Mouse (Mus musculus): ENCODE data around the gene Gm42669. TPM values are rescaled to one million over a fixed set of nuclear protein-coding genes. Genes with fewer than 3 reads are reported as not detected.
A peak's percentile ranks its signal among the peaks of the same experiment; 100 is the strongest.

Gene Gm42669
- polyA plus RNA-seq, 1 experiment from 2014 or later: 0.40 TPM

DNA sequence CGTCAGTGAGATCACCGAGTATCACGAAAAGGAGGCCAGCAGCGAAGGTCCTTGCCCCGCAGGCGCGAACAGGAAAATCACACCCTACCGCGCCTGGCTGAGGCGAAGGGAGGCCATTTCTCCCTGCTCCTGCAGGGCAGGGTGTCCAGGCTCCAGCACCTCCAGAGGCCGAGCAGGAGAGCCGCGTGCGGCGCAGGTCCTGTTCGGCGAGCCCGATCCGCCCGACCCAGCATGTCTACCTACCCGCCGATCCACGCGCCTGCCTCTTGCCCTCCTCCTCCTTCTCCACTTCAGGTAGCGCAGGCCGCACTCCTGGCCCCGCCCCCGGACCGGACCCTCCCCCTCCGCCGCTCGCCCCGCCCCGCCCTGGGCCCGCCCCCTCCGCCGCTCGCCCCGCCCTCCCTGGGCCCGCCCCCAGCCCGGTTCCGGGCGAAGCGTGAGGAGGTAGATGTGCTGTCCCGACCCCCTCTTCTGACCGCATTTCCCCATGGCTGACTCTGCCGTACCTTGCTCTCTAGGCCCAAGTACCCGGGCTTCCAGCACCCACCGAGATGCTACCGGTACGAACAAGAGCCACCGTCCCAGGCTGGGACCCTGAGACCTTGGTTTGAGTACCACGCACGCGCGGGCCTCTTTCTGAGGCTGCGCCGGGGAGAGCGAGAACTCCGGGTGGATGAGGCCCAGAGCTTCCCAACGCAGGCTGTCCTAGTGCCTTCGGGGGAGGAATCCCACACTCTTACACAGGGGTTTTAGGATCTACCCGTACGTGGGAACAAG is 90.1 kb downstream of the Gm42669 start, which contains the start of the genes Rpap2 and Glmn:
TSS of gene Rpap2 (plus strand) at position 73 of the 777 bp plus-strand sequence.
TSS of gene Glmn (minus strand) at position 588 of the 777 bp plus-strand sequence.
- Histone ChIP-seq H3K4me1 (ENCODE audit: control insufficient read depth, insufficient read depth, low read length) (no peaks in the 10 kb centered on the region), H3K27ac (ENCODE audit: low read depth, low read length) (peak within 1 kb of the TSS; percentile 47), H3K4me2 (peak within 1 kb of the TSS; percentile 80), H3K9ac (ENCODE audit: low read depth, low read length) (peak within 1 kb of the TSS; percentile 81), H3K9me3 (replicated peaks; ENCODE audit: control insufficient read depth, low read length) (no peaks in the 10 kb centered on the region), H3K36me3 (ENCODE audit: control insufficient read depth, insufficient read depth, low read length) (peaks cover 5% of the 10 kb centered on the region), H3K27me3 (ENCODE audit: control insufficient read depth, insufficient read depth, low read length) (no peaks in the 10 kb centered on the region), H3K4me3 (ENCODE audit: low read depth, low read length) (peak within 1 kb of the TSS; percentile 50)
- WGBS (ENCODE audit: insufficient replicate concordance): under 1% methylated on average over 58 of the region's 64 CpGs
- ATAC-seq (replicated peaks; ENCODE audit: insufficient number of reproducible peaks, low FRiP score, low TSS enrichment): peak; percentile 96

DNA sequence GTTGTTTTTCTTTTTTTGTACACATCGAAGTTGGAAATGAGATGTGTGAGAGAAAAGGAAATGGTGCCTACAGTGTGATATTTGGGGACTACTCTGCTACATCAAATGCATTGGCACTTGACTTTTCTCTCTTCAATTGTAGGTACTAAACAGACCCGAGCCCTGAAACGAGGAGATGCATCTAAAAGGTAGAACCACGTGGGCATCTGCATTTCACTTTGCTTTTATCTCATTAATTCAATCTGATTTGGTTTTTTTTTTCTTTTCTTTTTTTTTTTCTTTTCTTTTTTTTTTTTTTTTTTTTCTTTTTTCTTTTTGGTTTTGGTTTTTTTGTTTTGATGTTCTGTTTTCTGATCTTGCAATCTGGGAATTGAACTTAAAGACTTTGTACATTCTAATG is 91.0 kb downstream of the Gm42669 start:
- 25% methylated on average over 4 of the region's 4 CpGs for WGBS (ENCODE audit: insufficient replicate concordance)
- no peaks in the 10 kb centered on the region for H3K9me3 ChIP-seq (replicated peaks; ENCODE audit: control insufficient read depth, low read length)
- no peak for ATAC-seq (replicated peaks; ENCODE audit: insufficient number of reproducible peaks, low FRiP score, low TSS enrichment)
- H3K4me2 ChIP-seq: peak overlapping the region; percentile 80
- H3K4me3 ChIP-seq (ENCODE audit: low read depth, low read length): peak overlapping the region; percentile 50
- peaks cover 7% of the 10 kb centered on the region for H3K36me3 ChIP-seq (ENCODE audit: control insufficient read depth, insufficient read depth, low read length)
- no peaks in the 10 kb centered on the region for H3K27me3 ChIP-seq (ENCODE audit: control insufficient read depth, insufficient read depth, low read length)
- H3K27ac ChIP-seq (ENCODE audit: low read depth, low read length): no peak overlapping the region
- no peaks in the 10 kb centered on the region for H3K4me1 ChIP-seq (ENCODE audit: control insufficient read depth, insufficient read depth, low read length)
- H3K9ac ChIP-seq (ENCODE audit: low read depth, low read length): no peak overlapping the region

DNA sequence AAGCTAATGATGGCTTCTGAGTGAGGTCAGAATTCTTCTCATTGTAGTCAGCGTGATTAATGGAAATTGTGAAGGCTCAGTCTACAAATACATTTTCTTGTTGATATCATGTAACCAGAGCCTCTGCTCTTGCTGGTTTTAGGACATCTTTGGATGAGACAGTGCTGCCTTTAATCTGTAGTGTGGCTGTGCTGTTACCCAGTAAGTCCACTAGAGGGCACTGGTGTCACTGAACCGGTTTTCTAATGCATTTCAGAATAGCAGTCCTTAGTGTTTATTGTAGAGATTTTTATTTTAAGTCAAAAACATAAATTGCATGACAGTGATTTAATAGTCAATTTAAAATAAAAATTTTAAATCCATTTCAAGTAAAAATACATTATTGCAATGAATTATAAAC is 103.8 kb downstream of the Gm42669 start:
- ATAC-seq (replicated peaks; ENCODE audit: insufficient number of reproducible peaks, low FRiP score, low TSS enrichment): no peak
- no peak overlapping the region for H3K4me2 ChIP-seq
- no peak overlapping the region for H3K4me3 ChIP-seq (ENCODE audit: low read depth, low read length)
- H3K27me3 ChIP-seq (ENCODE audit: control insufficient read depth, insufficient read depth, low read length): no peaks in the 10 kb centered on the region
- H3K9me3 ChIP-seq (replicated peaks; ENCODE audit: control insufficient read depth, low read length): no peaks in the 10 kb centered on the region
- no peaks in the 10 kb centered on the region; the same call in 1 of the 2 replicates for H3K36me3 ChIP-seq (ENCODE audit: control insufficient read depth, insufficient read depth, low read length)
- no peak overlapping the region for H3K9ac ChIP-seq (ENCODE audit: low read depth, low read length)
- 1% methylated on average over 2 of the region's 2 CpGs for WGBS (ENCODE audit: insufficient replicate concordance)
- H3K4me1 ChIP-seq (ENCODE audit: control insufficient read depth, insufficient read depth, low read length): no peaks in the 10 kb centered on the region
- no peak overlapping the region for H3K27ac ChIP-seq (ENCODE audit: low read depth, low read length)

DNA sequence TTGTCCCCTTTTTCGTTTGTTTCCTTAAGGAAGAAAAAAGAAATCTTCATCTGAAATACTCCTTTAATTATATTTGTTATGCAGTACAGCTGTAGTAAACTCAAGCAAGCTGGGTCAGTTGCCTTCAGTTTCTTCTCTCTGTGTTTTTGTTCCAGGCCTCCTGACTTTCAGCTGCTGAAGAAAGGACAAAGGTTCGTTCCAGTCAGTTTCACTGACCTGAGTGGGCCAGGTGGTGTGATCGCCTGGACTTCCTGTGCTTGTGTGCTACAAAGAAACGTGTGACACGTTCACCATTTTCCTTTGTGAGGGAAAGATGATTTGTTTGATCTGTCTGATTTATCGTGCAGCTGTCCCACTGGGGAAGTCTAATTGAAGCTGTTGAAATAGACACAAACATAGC is 110.6 kb downstream of the Gm42669 start:
- no peak for ATAC-seq (replicated peaks; ENCODE audit: insufficient number of reproducible peaks, low FRiP score, low TSS enrichment)
- Histone ChIP-seq H3K9me3 (replicated peaks; ENCODE audit: control insufficient read depth, low read length) (no peaks in the 10 kb centered on the region), H3K27ac (ENCODE audit: low read depth, low read length) (no peak overlapping the region), H3K4me2 (no peak overlapping the region), H3K36me3 (ENCODE audit: control insufficient read depth, insufficient read depth, low read length) (peaks cover 2% of the 10 kb centered on the region; the same call in 1 of the 2 replicates), H3K27me3 (ENCODE audit: control insufficient read depth, insufficient read depth, low read length) (no peaks in the 10 kb centered on the region), H3K4me1 (ENCODE audit: control insufficient read depth, insufficient read depth, low read length) (no peaks in the 10 kb centered on the region), H3K4me3 (ENCODE audit: low read depth, low read length) (no peak overlapping the region), H3K9ac (ENCODE audit: low read depth, low read length) (no peak overlapping the region)
- 82% methylated on average over 6 of the region's 6 CpGs for WGBS (ENCODE audit: insufficient replicate concordance)

DNA sequence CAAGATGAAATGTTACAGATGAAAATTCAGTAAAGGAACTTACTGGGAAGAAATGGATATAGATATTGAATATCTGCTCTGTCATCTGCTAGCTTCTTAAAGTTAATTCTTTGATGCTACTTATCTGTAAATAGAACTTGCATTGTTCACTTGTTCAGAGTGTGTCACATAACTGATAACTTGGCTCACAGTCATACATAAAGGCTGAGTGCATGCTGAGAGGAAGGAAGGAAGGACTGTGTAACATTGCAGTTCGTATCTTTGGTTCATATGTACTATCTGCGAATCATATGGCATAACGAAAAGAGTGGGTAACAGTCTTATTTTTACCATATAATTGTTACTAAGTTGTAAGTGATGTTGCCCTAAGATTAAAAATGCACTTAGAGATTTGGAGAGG is 113.9 kb downstream of the Gm42669 start:
- peaks cover 2% of the 10 kb centered on the region; the same call in 1 of the 2 replicates for H3K36me3 ChIP-seq (ENCODE audit: control insufficient read depth, insufficient read depth, low read length)
- H3K9ac ChIP-seq (ENCODE audit: low read depth, low read length): no peak overlapping the region
- WGBS (ENCODE audit: insufficient replicate concordance): 80% methylated on average over 3 of the region's 3 CpGs
- no peak overlapping the region for H3K27ac ChIP-seq (ENCODE audit: low read depth, low read length)
- H3K27me3 ChIP-seq (ENCODE audit: control insufficient read depth, insufficient read depth, low read length): no peaks in the 10 kb centered on the region
- H3K4me3 ChIP-seq (ENCODE audit: low read depth, low read length): no peak overlapping the region
- ATAC-seq (replicated peaks; ENCODE audit: insufficient number of reproducible peaks, low FRiP score, low TSS enrichment): no peak
- H3K4me2 ChIP-seq: no peak overlapping the region
- H3K9me3 ChIP-seq (replicated peaks; ENCODE audit: control insufficient read depth, low read length): no peaks in the 10 kb centered on the region
- H3K4me1 ChIP-seq (ENCODE audit: control insufficient read depth, insufficient read depth, low read length): no peaks in the 10 kb centered on the region

Other genes with a start within 250 kb of the Gm42669 start
- gene Tgfbr3, start 218.0 kb upstream of the Gm42669 start, polyA plus RNA-seq (2014; fragmentation: Nextera tagmentation; extraction: Ambion mirVana): 38.2 and 39.2 TPM in 2 replicates
- 0.87 and 0.94 TPM in 2 replicates for gene Brdt, start 176.5 kb upstream of the Gm42669 start, polyA plus RNA-seq (2014; fragmentation: Nextera tagmentation; extraction: Ambion mirVana)
- 0.29 and 0.56 TPM in 2 replicates for gene Ephx4, start 104.9 kb upstream of the Gm42669 start, polyA plus RNA-seq (2014; fragmentation: Nextera tagmentation; extraction: Ambion mirVana)
- not detected in 2 replicates for gene Lpcat2b, start 76.1 kb upstream of the Gm42669 start, polyA plus RNA-seq (2014; fragmentation: Nextera tagmentation; extraction: Ambion mirVana)
- 3.6 and 4.2 TPM in 2 replicates for gene Btbd8, start 69.6 kb upstream of the Gm42669 start, polyA plus RNA-seq (2014; fragmentation: Nextera tagmentation; extraction: Ambion mirVana)
- 0.06 TPM in 1 of 2 replicates, not detected in the other for gene 1700028K03Rik, start 27.1 kb downstream of the Gm42669 start, polyA plus RNA-seq (2014; fragmentation: Nextera tagmentation; extraction: Ambion mirVana)
- 12.8 and 16.6 TPM in 2 replicates for gene Rpap2, start 89.8 kb downstream of the Gm42669 start, polyA plus RNA-seq (2014; fragmentation: Nextera tagmentation; extraction: Ambion mirVana)
- 27.9 and 29.7 TPM in 2 replicates for gene Glmn, start 90.3 kb downstream of the Gm42669 start, polyA plus RNA-seq (2014; fragmentation: Nextera tagmentation; extraction: Ambion mirVana)
- gene Gfi1, start 218.4 kb downstream of the Gm42669 start, polyA plus RNA-seq (2014; fragmentation: Nextera tagmentation; extraction: Ambion mirVana): not detected in 2 replicates